Mouse (Mus musculus): ENCODE measurements around the gene Guca2b.

Gene Guca2b

GRCm38 (mm10) chr4:119626081-119626645 is 32.6 kb downstream of the Guca2b start:
- in situ Hi-C loops (cut with MboI; ENCODE audit: low pct_unique_long_range_greater_than_20kb in 1 of 2, low sequenced_read_pairs in 2 of 2, unreplicated experiment in 1 of 2) = no loop called here

- in situ Hi-C loops (cut with MboI; ENCODE audit: low pct_unique_long_range_greater_than_20kb in 1 of 2, low sequenced_read_pairs in 2 of 2, unreplicated experiment in 1 of 2) = no loop called here
Measured at GRCm38 (mm10) chr4:119614724-119615123, 44.0 kb downstream of the Guca2b start.

- in situ Hi-C loops (cut with MboI; ENCODE audit: low pct_unique_long_range_greater_than_20kb in 1 of 2, low sequenced_read_pairs in 2 of 2, unreplicated experiment in 1 of 2) = no loop called here
Measured at GRCm38 (mm10) chr4:119614078-119614477, 44.7 kb downstream of the Guca2b start.

GRCm38 (mm10) chr4:119609488-119609887 is 49.3 kb downstream of the Guca2b start:
- in situ Hi-C loops (cut with MboI; ENCODE audit: low pct_unique_long_range_greater_than_20kb in 1 of 2, low sequenced_read_pairs in 2 of 2, unreplicated experiment in 1 of 2) = no loop called here

Measured in mouse embryonic stem cell (cell line).